ENCODE assay signal across 9 mouse cellular contexts in genomic region chr5:77093961-77094360, GRCm38 (mm10). TPM values are rescaled to one million over a fixed set of nuclear protein-coding genes. Genes with fewer than 3 reads are reported as not detected.
DNase-seq lines count a peak whose midpoint lies in the region; ATAC-seq lines count a peak whose summit lies in the region.
"Had no signal": no experiment of that assay in that cellular context is flagged by ENCODE, and none has a peak within 500 bp of the region (broad histone marks: within the 10 kb centered on the region; RNA-seq: fewer than 3 reads in every experiment).

No protein-coding gene starts in this region.

- DNase-seq in lung, postnatal 10 days, result no peak
- DNase-seq in forebrain, embryonic 14.5 days (ENCODE audit: low spot score), result no peak
- DNase-seq in testis, postnatal 10 days (ENCODE audit: low spot score), result no peak
- DNase-seq in ovary, adult 18-20 months (ENCODE audit: low spot score), result no peak
- DNase-seq in left cerebral cortex, postnatal 14 days (ENCODE audit: low spot score in 2 of 2), result no peak
- DNase-seq: lung, postnatal 14 days had no signal

- no peaks in the 10 kb centered on the region for H3K27me3 ChIP-seq in lung, embryonic 15.5 days
- H3K27me3 ChIP-seq in forebrain, embryonic 14.5 days (replicated peaks; ENCODE audit: control insufficient read depth, insufficient read depth, low read length), result peaks cover 10% of the 10 kb centered on the region; the same call in 1 of the 2 replicates
- H3K27me3 ChIP-seq in limb, embryonic 12.5 days, result peaks cover 31% of the 10 kb centered on the region
- H3K27me3 ChIP-seq in neural tube, embryonic 14.5 days (ENCODE audit: control insufficient read depth, insufficient read depth, low read length), result no peaks in the 10 kb centered on the region

- peak overlapping the region; percentile 61; the same call in 1 of the 2 replicates for H3K9ac ChIP-seq in lung, embryonic 15.5 days
- peak overlapping the region; percentile 63; the same call in 1 of the 2 replicates for H3K9ac ChIP-seq in forebrain, embryonic 14.5 days (ENCODE audit: low read length)
- H3K9ac ChIP-seq in limb, embryonic 12.5 days (replicated peaks), result no peak overlapping the region
- peak overlapping the region; percentile 63; the same call in 1 of the 2 replicates for H3K9ac ChIP-seq in neural tube, embryonic 14.5 days (replicated peaks; ENCODE audit: low read depth, low read length)

- peak overlapping the region; percentile 17; the same call in 1 of the 2 replicates for H3K27ac ChIP-seq in lung, embryonic 15.5 days
- H3K27ac ChIP-seq in forebrain, embryonic 14.5 days (ENCODE audit: low read depth, low read length), result no peak overlapping the region
- H3K27ac ChIP-seq in limb, embryonic 12.5 days, result no peak overlapping the region
- H3K27ac ChIP-seq in neural tube, embryonic 14.5 days (ENCODE audit: low read depth, low read length), result peak overlapping the region; percentile 69; the same call in 1 of the 2 replicates

- H3K9me3 ChIP-seq in lung, embryonic 15.5 days, result no peaks in the 10 kb centered on the region
- H3K9me3 ChIP-seq in forebrain, embryonic 14.5 days (replicated peaks; ENCODE audit: control insufficient read depth, low read length), result no peaks in the 10 kb centered on the region
- H3K9me3 ChIP-seq in limb, embryonic 12.5 days, result no peaks in the 10 kb centered on the region
- no peaks in the 10 kb centered on the region for H3K9me3 ChIP-seq in neural tube, embryonic 14.5 days (ENCODE audit: control insufficient read depth, low read length)

- peak overlapping the region; percentile 69 for H3K4me3 ChIP-seq in lung, embryonic 15.5 days
- H3K4me3 ChIP-seq in forebrain, embryonic 14.5 days (ENCODE audit: low read depth, low read length), result peak overlapping the region; percentile 52
- H3K4me3 ChIP-seq in limb, embryonic 12.5 days (replicated peaks), result peak overlapping the region; percentile 60
- peak overlapping the region; percentile 72 for H3K4me3 ChIP-seq in neural tube, embryonic 14.5 days (ENCODE audit: low read depth, low read length)

- peaks cover 22% of the 10 kb centered on the region for H3K4me1 ChIP-seq in lung, embryonic 15.5 days
- H3K4me1 ChIP-seq in forebrain, embryonic 14.5 days (ENCODE audit: control insufficient read depth, insufficient read depth, low read length), result peaks cover 10% of the 10 kb centered on the region
- peaks cover 17% of the 10 kb centered on the region; the same call in 1 of the 2 replicates for H3K4me1 ChIP-seq in limb, embryonic 12.5 days (replicated peaks)
- peaks cover 8% of the 10 kb centered on the region; the same call in 1 of the 2 replicates for H3K4me1 ChIP-seq in neural tube, embryonic 14.5 days (ENCODE audit: control insufficient read depth, insufficient read depth, low read length)

- intact Hi-C loops in left cerebral cortex, postnatal 14 days (cut with DNase I), result loop anchor here (5.0 kb wide), 1 partner anchor 123 kb away; no protein-coding TSS in a partner anchor

- H3K4me2 ChIP-seq in lung, embryonic 15.5 days, result peak overlapping the region; percentile 94
- peak overlapping the region; percentile 90 for H3K4me2 ChIP-seq in forebrain, embryonic 14.5 days (ENCODE audit: low read length)
- peak overlapping the region; percentile 100 for H3K4me2 ChIP-seq in limb, embryonic 12.5 days
- H3K4me2 ChIP-seq in neural tube, embryonic 14.5 days (ENCODE audit: low read depth, low read length), result peak overlapping the region; percentile 99

- WGBS in lung, embryonic 15.5 days, result 38% methylated on average over 8 of the region's 8 CpGs
- WGBS in forebrain, embryonic 14.5 days, result 17% methylated on average over 8 of the region's 8 CpGs
- WGBS in limb, embryonic 12.5 days, result 42% methylated on average over 8 of the region's 8 CpGs
- WGBS in neural tube, embryonic 14.5 days, result 24% methylated on average over 8 of the region's 8 CpGs

- no peaks in the 10 kb centered on the region for H3K36me3 ChIP-seq in lung, embryonic 15.5 days
- no peaks in the 10 kb centered on the region for H3K36me3 ChIP-seq in forebrain, embryonic 14.5 days (ENCODE audit: control insufficient read depth, insufficient read depth, low read length)
- H3K36me3 ChIP-seq in limb, embryonic 12.5 days, result no peaks in the 10 kb centered on the region
- no peaks in the 10 kb centered on the region for H3K36me3 ChIP-seq in neural tube, embryonic 14.5 days (ENCODE audit: control insufficient read depth, insufficient read depth, low read length)

- ATAC-seq in lung, embryonic 15.5 days (ENCODE audit: borderline replicate concordance, extremely low read depth, low FRiP score, low TSS enrichment), result no peak
- ATAC-seq in forebrain, embryonic 14.5 days, result no peak
- ATAC-seq in limb, embryonic 12.5 days (ENCODE audit: insufficient number of reproducible peaks, insufficient read depth, low FRiP score, low TSS enrichment, low read depth), result no peak
- no peak for ATAC-seq in neural tube, embryonic 14.5 days (ENCODE audit: low read depth)

RNA-seq across cellular contexts. Expression of gene Hopx, which starts 21.0 kb away (rescaled TPM):
- polyA plus RNA-seq in lung, embryonic 15.5 days (2015; fragmentation: Nextera tagmentation; extraction: Ambion mirVana), result 6.4 and 7.9 TPM in 2 replicates
- polyA plus RNA-seq in forebrain, embryonic 14.5 days (2014; fragmentation: Nextera tagmentation; extraction: Ambion mirVana), result 2.7 and 3.4 TPM in 2 replicates
- 0.26 TPM in 1 of 2 replicates, not detected in the other for polyA plus RNA-seq in limb, embryonic 12.5 days (2016; fragmentation: Nextera tagmentation; extraction: Ambion mirVana)
- polyA plus RNA-seq in neural tube, embryonic 14.5 days (2014; fragmentation: Nextera tagmentation; extraction: Ambion mirVana), result 16.2 and 29.3 TPM in 2 replicates
- total RNA-seq in left cerebral cortex, postnatal 14 days (2021), result 10 to 100 TPM; 21.4 to 26.3 TPM

Comparison
In these comparisons a context has a peak if more than half of its experiments do, and no peak if none do; other contexts are left out.
1. H3K27ac ChIP-seq: peak in lung, embryonic 15.5 days (single experiment) and neural tube, embryonic 14.5 days (single experiment); none in forebrain, embryonic 14.5 days (single experiment) and limb, embryonic 12.5 days (single experiment).
2. Peak in every context shown above with its lines, with median percentiles within 50 percentile points of each other: H3K4me2 ChIP-seq and H3K4me3 ChIP-seq.